Mouse (Mus musculus) MEL (cell line): Measurements from ENCODE around the gene 4430402I18Rik. TPM values are rescaled to one million over a fixed set of nuclear protein-coding genes. Genes with fewer than 3 reads are reported as not detected.

Source experiments
- DNase-seq: peaks from one replicate; pipeline ENCODE4 v3.0.0; 2011; ENCODE audit warnings: low read depth, low spot score
- H3K27ac ChIP-seq: 2 replicates; pipeline ENCODE4 v1.5.1; 2012; ENCODE audit warnings: low read depth, mild to moderate bottlenecking, control low read depth, low read length, moderate library complexity; ENCODE audit not compliant: control insufficient read depth
- H3K27me3 ChIP-seq, 2 experiments: fragments of 150-350 bp in 1 of 2; sonication (generic) in 1 of 2; 2 replicates each; pipeline ENCODE4 v1.6.1; 2012; ENCODE audit warnings: low read length in 2 of 2, mild to moderate bottlenecking in 2 of 2, improper control_type of control experiment in 1 of 2, moderate library complexity in 1 of 2; ENCODE audit not compliant: insufficient read depth in 2 of 2, control insufficient read depth in 1 of 2
- H3K36me3 ChIP-seq, 2 experiments: 2 replicates each; pipeline ENCODE4 v1.6.1; 2012 to 2014; ENCODE audit warnings: low read length in 2 of 2, improper control_type of control experiment in 1 of 2, inconsistent platforms in 1 of 2, mild to moderate bottlenecking in 1 of 2; ENCODE audit not compliant: insufficient read depth in 2 of 2, control insufficient read depth in 1 of 2
- H3K4me1 ChIP-seq, 2 experiments: fragments of 150-350 bp in 1 of 2; sonication (generic) in 1 of 2; 2 replicates each; pipeline ENCODE4 v1.6.1; 2012; ENCODE audit warnings: low read length in 2 of 2, improper control_type of control experiment in 1 of 2, mild to moderate bottlenecking in 1 of 2; ENCODE audit not compliant: insufficient read depth in 2 of 2, control insufficient read depth in 1 of 2
- H3K4me3 ChIP-seq, 2 experiments: fragments of 150-350 bp in 1 of 2; sonication (generic) in 1 of 2; 2 replicates each; pipeline ENCODE4 v1.5.1; 2012; ENCODE audit warnings: low read depth in 2 of 2, low read length in 2 of 2, mild to moderate bottlenecking in 2 of 2, moderate library complexity in 2 of 2, control low read depth in 1 of 2, improper control_type of control experiment in 1 of 2; ENCODE audit not compliant: control insufficient read depth in 1 of 2, insufficient read depth in 1 of 2
- H3K79me2 ChIP-seq: 2 replicates; pipeline ENCODE4 v1.6.1; 2012; ENCODE audit warnings: mild to moderate bottlenecking, low read length, moderate library complexity; ENCODE audit not compliant: control insufficient read depth, poor library complexity, insufficient read depth
- H3K9ac ChIP-seq: 2 replicates; pipeline ENCODE4 v1.6.1; 2012; ENCODE audit warnings: low read depth, mild to moderate bottlenecking, control low read depth, low read length, moderate library complexity; ENCODE audit not compliant: control insufficient read depth, poor library complexity, severe bottlenecking
- H3K9me3 ChIP-seq: fragments of 150-350 bp; sonication (generic); replicated peaks from 2 replicates; pipeline ENCODE4 v1.6.1; 2012; ENCODE audit warnings: mild to moderate bottlenecking, low read length, improper control_type of control experiment, moderate library complexity; ENCODE audit not compliant: insufficient read depth
- BHLHE40 ChIP-seq: IDR thresholded peaks from 2 replicates; pipeline ENCODE4 v1.6.1; 2012; ENCODE audit warnings: low read depth, mild to moderate bottlenecking, inconsistent platforms, low read length, improper control_type of control experiment, borderline replicate concordance
- CHD1 ChIP-seq: IDR thresholded peaks from 2 replicates; pipeline ENCODE4 v1.6.1; 2012; ENCODE audit warnings: low read depth, mild to moderate bottlenecking, inconsistent platforms, low read length, improper control_type of control experiment
- CTCF ChIP-seq, 3 experiments: IDR thresholded peaks in 2 of 3; conservative IDR thresholded peaks in 1 of 3; 2 replicates each; pipeline ENCODE4 v1.5.1; 2011 to 2012; ENCODE audit warnings: low read length in 3 of 3, low read depth in 2 of 3, mild to moderate bottlenecking in 2 of 3, improper control_type of control experiment in 1 of 3, inconsistent platforms in 1 of 3, mixed read lengths in 1 of 3, moderate library complexity in 1 of 3; ENCODE audit not compliant: control insufficient read depth in 1 of 3, insufficient read depth in 1 of 3, poor library complexity in 1 of 3, severe bottlenecking in 1 of 3
- ELF1 ChIP-seq: IDR thresholded peaks from 2 replicates; pipeline ENCODE4 v1.6.1; 2014; ENCODE audit warnings: low read depth, mild to moderate bottlenecking, inconsistent platforms, low read length, improper control_type of control experiment, moderate library complexity
- EP300 ChIP-seq, 2 experiments: IDR thresholded peaks; 2 replicates each; pipeline ENCODE4 v1.6.1; 2011; ENCODE audit warnings: improper control_type of control experiment in 2 of 2, low read length in 2 of 2, low read depth in 1 of 2, mild to moderate bottlenecking in 1 of 2
- ETS1 ChIP-seq: IDR thresholded peaks from 2 replicates; pipeline ENCODE4 v1.6.1; 2012; ENCODE audit warnings: low read depth, mild to moderate bottlenecking, inconsistent platforms, low read length, improper control_type of control experiment, moderate library complexity
- GABPA ChIP-seq: IDR thresholded peaks from 2 replicates; pipeline ENCODE4 v1.6.1; 2012; ENCODE audit warnings: low read depth, mild to moderate bottlenecking, inconsistent platforms, low read length, improper control_type of control experiment, moderate library complexity
- HCFC1 ChIP-seq: IDR thresholded peaks from 2 replicates; pipeline ENCODE4 v1.6.1; 2012; ENCODE audit warnings: low read depth, mild to moderate bottlenecking, inconsistent platforms, low read length, improper control_type of control experiment, moderate library complexity
- JUND ChIP-seq: IDR thresholded peaks from 2 replicates; pipeline ENCODE4 v1.6.1; 2011; ENCODE audit warnings: low read depth, mild to moderate bottlenecking, improper control_type of control experiment, low read length
- MAX ChIP-seq: IDR thresholded peaks from 2 replicates; pipeline ENCODE4 v1.6.1; 2011; ENCODE audit warnings: low read length, improper control_type of control experiment
- MXI1 ChIP-seq: IDR thresholded peaks from 2 replicates; pipeline ENCODE4 v1.6.1; 2011; ENCODE audit warnings: mild to moderate bottlenecking, low read depth, low read length, improper control_type of control experiment
- MYB ChIP-seq: IDR thresholded peaks from 2 replicates; pipeline ENCODE4 v1.6.1; 2011; ENCODE audit warnings: mild to moderate bottlenecking, low read depth, low read length, improper control_type of control experiment
- MYC ChIP-seq: IDR thresholded peaks from 2 replicates; pipeline ENCODE4 v1.6.1; 2011; ENCODE audit warnings: low read depth, mild to moderate bottlenecking, low read length, improper control_type of control experiment, moderate library complexity
- NELFE ChIP-seq: IDR thresholded peaks from 2 replicates; pipeline ENCODE4 v1.6.1; 2011; ENCODE audit warnings: low read depth, low read length, improper control_type of control experiment
- NRF1 ChIP-seq: IDR thresholded peaks from 2 replicates; pipeline ENCODE4 v1.6.1; 2014; ENCODE audit warnings: low read depth, mild to moderate bottlenecking, inconsistent platforms, low read length, improper control_type of control experiment, moderate library complexity; ENCODE audit not compliant: poor library complexity, insufficient read depth, severe bottlenecking
- POLR2AphosphoS5 ChIP-seq: IDR thresholded peaks from 2 replicates; pipeline ENCODE4 v1.6.1; 2012; ENCODE audit warnings: low read depth, borderline replicate concordance, mild to moderate bottlenecking, inconsistent platforms, low read length, moderate library complexity, mixed read lengths
- RAD21 ChIP-seq: IDR thresholded peaks from 2 replicates; pipeline ENCODE4 v1.6.1; 2011; ENCODE audit warnings: mild to moderate bottlenecking, low read depth, low read length, improper control_type of control experiment
- RCOR1 ChIP-seq: IDR thresholded peaks from 2 replicates; pipeline ENCODE4 v1.6.1; 2012; ENCODE audit warnings: low read depth, mild to moderate bottlenecking, inconsistent platforms, low read length, improper control_type of control experiment
- TBP ChIP-seq: IDR thresholded peaks from 2 replicates; pipeline ENCODE4 v1.8.0; 2011; ENCODE audit warnings: low read depth, low read length, improper control_type of control experiment
- UBTF ChIP-seq: IDR thresholded peaks from 2 replicates; pipeline ENCODE4 v1.6.1; 2012; ENCODE audit warnings: low read depth, mild to moderate bottlenecking, inconsistent platforms, low read length, improper control_type of control experiment, moderate library complexity, borderline replicate concordance; ENCODE audit not compliant: insufficient read depth
- USF1 ChIP-seq: IDR thresholded peaks from 2 replicates; pipeline ENCODE4 v1.6.1; 2014; ENCODE audit warnings: low read depth, mild to moderate bottlenecking, inconsistent platforms, low read length, improper control_type of control experiment, moderate library complexity
- ZC3H11A ChIP-seq: IDR thresholded peaks from 2 replicates; pipeline ENCODE4 v1.6.1; 2012; ENCODE audit warnings: low read depth, mild to moderate bottlenecking, inconsistent platforms, low read length, improper control_type of control experiment
- ZKSCAN1 ChIP-seq: IDR thresholded peaks from 2 replicates; pipeline ENCODE4 v1.6.1; 2012; ENCODE audit warnings: low read depth, mild to moderate bottlenecking, inconsistent platforms, low read length, improper control_type of control experiment, moderate library complexity
- ZMIZ1 ChIP-seq: IDR thresholded peaks from 2 replicates; pipeline ENCODE4 v1.6.1; 2012; ENCODE audit warnings: low read depth, mild to moderate bottlenecking, inconsistent platforms, low read length, improper control_type of control experiment, moderate library complexity
- polyA plus RNA-seq, 2 experiments: library from polyadenylated mRNA; stranded (reverse) in 1 of 2; unstranded in 1 of 2; fragments of >175 nt in 1 of 2; fragments of >200 nt in 1 of 2; gene quantifications; 2 replicates each; pipeline versions ENCODE4 v1.2.1 to v1.2.4; 2012; ENCODE audit warnings: low replicate concordance in 2 of 2, low read depth in 1 of 2; ENCODE audit not compliant: insufficient read length in 2 of 2, insufficient read depth in 1 of 2, missing spikeins in 1 of 2
- total RNA-seq: library from RNA; depleted of rRNA; stranded (reverse); fragments of 300-350 nt; gene quantifications from 2 replicates; pipeline ENCODE4 v1.2.3, GENCODE M21; 2012

The 4430402I18Rik gene
- total and polyA plus RNA-seq, 3 experiments, result not detected

GRCm38 (mm10) chr19:28896639-28897038 lies 71.0 kb downstream of the 4430402I18Rik start:
- TF ChIP-seq ZMIZ1 (no peak), POLR2AphosphoS5 (no peak), BHLHE40 (no peak), MYB (no peak), EP300 (IDR thresholded peaks at IDR 0.05; ENCODE audit: low read depth in 1 of 2, low read length in 2 of 2) (no peak), RAD21 (no peak), NRF1 (no peak), ZC3H11A (no peak), CHD1 (no peak), ELF1 (no peak), CTCF (IDR thresholded peaks at IDR 0.05 in 2 of 3, conservative IDR thresholded peaks at IDR 0.05 in 1 of 3; ENCODE audit: control insufficient read depth in 1 of 3, insufficient read depth in 1 of 3, low read depth in 2 of 3, low read length in 3 of 3, poor library complexity in 1 of 3, severe bottlenecking in 1 of 3) (no peak), TBP (no peak), ZKSCAN1 (no peak), MXI1 (no peak), JUND (no peak), MAX (no peak), USF1 (no peak), RCOR1 (no peak), MYC (no peak)
- H3K9ac ChIP-seq, result no peak overlapping the region
- H3K27me3 ChIP-seq, result peaks cover 2 to 3% of the 10 kb centered on the region in 2 experiments; a peak in 3 of 4 replicates
- H3K27ac ChIP-seq, result no peak overlapping the region
- no peak overlapping the region for H3K4me3 ChIP-seq
- H3K79me2 ChIP-seq, result no peaks in the 10 kb centered on the region
- no peak for DNase-seq
- H3K36me3 ChIP-seq, result no peaks in the 10 kb centered on the region
- H3K4me1 ChIP-seq, result no peaks in the 10 kb centered on the region
- H3K9me3 ChIP-seq, result no peaks in the 10 kb centered on the region

GRCm38 (mm10) chr19:28891864-28892263 lies 75.7 kb downstream of the 4430402I18Rik start:
- TF ChIP-seq MYB (no peak), ZKSCAN1 (no peak), BHLHE40 (no peak), CTCF (IDR thresholded peaks at IDR 0.05 in 2 of 3, conservative IDR thresholded peaks at IDR 0.05 in 1 of 3; ENCODE audit: control insufficient read depth in 1 of 3, insufficient read depth in 1 of 3, low read depth in 2 of 3, low read length in 3 of 3, poor library complexity in 1 of 3, severe bottlenecking in 1 of 3) (no peak), EP300 (IDR thresholded peaks at IDR 0.05; ENCODE audit: low read depth in 1 of 2, low read length in 2 of 2) (no peak), ELF1 (no peak), HCFC1 (no peak), ETS1 (no peak), NRF1 (no peak), UBTF (no peak), GABPA (no peak), RCOR1 (no peak), NELFE (no peak), ZC3H11A (no peak), JUND (no peak)
- Histone ChIP-seq H3K9me3 (no peaks in the 10 kb centered on the region), H3K9ac (no peak overlapping the region), H3K27me3 (peaks cover 0 to 1% of the 10 kb centered on the region in 2 experiments; a peak in 2 of 4 replicates), H3K4me3 (no peak overlapping the region), H3K27ac (no peak overlapping the region), H3K36me3 (no peaks in the 10 kb centered on the region), H3K4me1 (no peaks in the 10 kb centered on the region), H3K79me2 (no peaks in the 10 kb centered on the region)
- DNase-seq, result no peak
